Mouse (Mus musculus) intestine, embryonic 15.5 days (tissue): ENCODE results near the gene Cmtm7. TPM values are rescaled to one million over a fixed set of nuclear protein-coding genes. Genes with fewer than 3 reads are reported as not detected.

Experiments
- ATAC-seq: fragments of 200-750 bp; cut with Nextera tagmentation; 2 replicates; pipeline ENCODE4 v1.8.0; 2017; ENCODE audit warnings: moderate TSS enrichment, moderate library complexity
- H3K27ac ChIP-seq: fragments of 300-500 bp; sonication (generic); 2 replicates; pipeline ENCODE4 v1.5.1; 2015; ENCODE audit warnings: mild to moderate bottlenecking, inconsistent platforms
- H3K27me3 ChIP-seq: fragments of 300-500 bp; sonication (generic); replicated peaks from 2 replicates; pipeline ENCODE4 v1.6.1; 2015; ENCODE audit warnings: inconsistent platforms
- H3K36me3 ChIP-seq: fragments of 300-500 bp; sonication (generic); 2 replicates; pipeline ENCODE4 v1.6.1; 2015; ENCODE audit warnings: inconsistent platforms
- H3K4me1 ChIP-seq: fragments of 300-500 bp; sonication (generic); replicated peaks from 2 replicates; pipeline ENCODE4 v1.6.1; 2015; ENCODE audit warnings: inconsistent platforms
- H3K4me2 ChIP-seq: fragments of 300-500 bp; sonication (generic); replicated peaks from 2 replicates; pipeline ENCODE4 v1.6.1; 2015; ENCODE audit warnings: mild to moderate bottlenecking, inconsistent platforms
- H3K4me3 ChIP-seq: fragments of 300-500 bp; sonication (generic); replicated peaks from 2 replicates; pipeline ENCODE4 v1.5.1; 2015; ENCODE audit warnings: inconsistent platforms
- H3K9ac ChIP-seq: fragments of 300-500 bp; sonication (generic); 2 replicates; pipeline ENCODE4 v1.6.1; 2015; ENCODE audit warnings: inconsistent platforms
- H3K9me3 ChIP-seq: fragments of 300-500 bp; sonication (generic); 2 replicates; pipeline ENCODE4 v1.6.1; 2016; ENCODE audit warnings: inconsistent platforms
- WGBS: fragments of 180-500 bp; shearing (Covaris S2); methylation state at CpG from one replicate; pipeline ENCODE4 v1.1.7; 2015; 5-methylcytosine and 5-hydroxymethylcytosine counted together
- polyA plus RNA-seq: library from polyadenylated mRNA; unstranded; fragments of >200 nt; fragmentation: Nextera tagmentation; extraction: Ambion mirVana; gene quantifications from 2 replicates; pipeline ENCODE4 v1.2.1, GENCODE M21; 2015

The Cmtm7 gene
- polyA plus RNA-seq, 1 experiment from 2014 or later = 89.8 TPM

- Histone ChIP-seq H3K27me3 (no peaks in the 10 kb centered on the region), H3K36me3 (peaks cover 5% of the 10 kb centered on the region), H3K9ac (no peak overlapping the region), H3K4me1 (peaks cover 18% of the 10 kb centered on the region), H3K27ac (no peak overlapping the region), H3K4me2 (no peak overlapping the region), H3K9me3 (no peaks in the 10 kb centered on the region), H3K4me3 (no peak overlapping the region)
- WGBS = 81% methylated on average over 3 of the region's 3 CpGs
- ATAC-seq = no peak
These were observed 5.3 kb downstream of the Cmtm7 start for GRCm38 (mm10) chr9:114776361-114776760.

GRCm38 (mm10) chr9:114775272-114775671, 6.4 kb downstream of the Cmtm7 start:
- no peak overlapping the region for H3K4me3 ChIP-seq
- WGBS = 79% methylated on average over 4 of the region's 4 CpGs
- no peak overlapping the region for H3K9ac ChIP-seq
- peaks cover 5% of the 10 kb centered on the region for H3K36me3 ChIP-seq
- no peak overlapping the region for H3K27ac ChIP-seq
- no peak for ATAC-seq
- H3K27me3 ChIP-seq = no peaks in the 10 kb centered on the region
- no peaks in the 10 kb centered on the region for H3K9me3 ChIP-seq
- H3K4me1 ChIP-seq = peaks cover 14% of the 10 kb centered on the region; the same call in 1 of the 2 replicates
- H3K4me2 ChIP-seq = no peak overlapping the region

GRCm38 (mm10) chr9:114774629-114775028, 7.0 kb downstream of the Cmtm7 start:
- no peaks in the 10 kb centered on the region for H3K9me3 ChIP-seq
- H3K4me2 ChIP-seq = no peak overlapping the region
- H3K36me3 ChIP-seq = peaks cover 5% of the 10 kb centered on the region
- no peak overlapping the region for H3K4me3 ChIP-seq
- H3K27ac ChIP-seq = no peak overlapping the region
- H3K27me3 ChIP-seq = no peaks in the 10 kb centered on the region
- 68% methylated on average over 6 of the region's 6 CpGs for WGBS
- ATAC-seq = no peak
- H3K4me1 ChIP-seq = peaks cover 12% of the 10 kb centered on the region; the same call in 1 of the 2 replicates
- no peak overlapping the region for H3K9ac ChIP-seq

- Histone ChIP-seq H3K9ac (no peak overlapping the region), H3K4me3 (no peak overlapping the region), H3K4me2 (no peak overlapping the region), H3K36me3 (peaks cover 5% of the 10 kb centered on the region), H3K27ac (no peak overlapping the region), H3K9me3 (no peaks in the 10 kb centered on the region), H3K27me3 (no peaks in the 10 kb centered on the region), H3K4me1 (peaks cover 11% of the 10 kb centered on the region; the same call in 1 of the 2 replicates)
- WGBS = 84% methylated on average over 7 of the region's 7 CpGs
- no peak for ATAC-seq
These were observed 10.1 kb downstream of the Cmtm7 start for GRCm38 (mm10) chr9:114771565-114771964.

GRCm38 (mm10) chr9:114770224-114770623, 11.4 kb downstream of the Cmtm7 start:
- Histone ChIP-seq H3K4me3 (no peak overlapping the region), H3K27ac (no peak overlapping the region), H3K4me2 (no peak overlapping the region), H3K36me3 (peaks cover 5% of the 10 kb centered on the region), H3K4me1 (peaks cover 6% of the 10 kb centered on the region; the same call in 1 of the 2 replicates), H3K27me3 (no peaks in the 10 kb centered on the region), H3K9me3 (no peaks in the 10 kb centered on the region), H3K9ac (no peak overlapping the region)
- 92% methylated on average over 4 of the region's 4 CpGs for WGBS
- no peak for ATAC-seq

- Histone ChIP-seq H3K27ac (no peak overlapping the region), H3K9me3 (no peaks in the 10 kb centered on the region), H3K4me2 (no peak overlapping the region), H3K4me3 (no peak overlapping the region), H3K9ac (no peak overlapping the region), H3K36me3 (peaks cover 5% of the 10 kb centered on the region), H3K27me3 (no peaks in the 10 kb centered on the region), H3K4me1 (no peaks in the 10 kb centered on the region)
- 62% methylated on average over 10 of the region's 10 CpGs for WGBS
- ATAC-seq = no peak
These were observed 13.6 kb downstream of the Cmtm7 start for GRCm38 (mm10) chr9:114768066-114768465.

GRCm38 (mm10) chr9:114767507-114767906, 14.1 kb downstream of the Cmtm7 start:
- Histone ChIP-seq H3K4me3 (no peak overlapping the region), H3K27ac (no peak overlapping the region), H3K9me3 (no peaks in the 10 kb centered on the region), H3K9ac (no peak overlapping the region), H3K4me2 (no peak overlapping the region), H3K27me3 (no peaks in the 10 kb centered on the region), H3K36me3 (peaks cover 5% of the 10 kb centered on the region), H3K4me1 (no peaks in the 10 kb centered on the region)
- WGBS = 63% methylated on average over 2 of the region's 2 CpGs
- ATAC-seq = no peak

GRCm38 (mm10) chr9:114767030-114767429, 14.6 kb downstream of the Cmtm7 start:
- WGBS = 75% methylated on average over 13 of the region's 13 CpGs
- Histone ChIP-seq H3K4me3 (no peak overlapping the region), H3K4me1 (no peaks in the 10 kb centered on the region), H3K9ac (no peak overlapping the region), H3K36me3 (peaks cover 1% of the 10 kb centered on the region), H3K4me2 (no peak overlapping the region), H3K27me3 (no peaks in the 10 kb centered on the region), H3K9me3 (no peaks in the 10 kb centered on the region), H3K27ac (no peak overlapping the region)
- ATAC-seq = no peak

- no peaks in the 10 kb centered on the region for H3K4me1 ChIP-seq
- WGBS = 61% methylated on average over 13 of the region's 13 CpGs
- peaks cover 2% of the 10 kb centered on the region for H3K36me3 ChIP-seq
- H3K4me2 ChIP-seq = no peak overlapping the region
- H3K9me3 ChIP-seq = no peaks in the 10 kb centered on the region
- no peak overlapping the region for H3K9ac ChIP-seq
- H3K4me3 ChIP-seq = no peak overlapping the region
- ATAC-seq = no peak
- H3K27ac ChIP-seq = no peak overlapping the region
- no peaks in the 10 kb centered on the region for H3K27me3 ChIP-seq
These were observed 18.3 kb downstream of the Cmtm7 start for GRCm38 (mm10) chr9:114763341-114763740.

GRCm38 (mm10) chr9:114761848-114762247, 19.8 kb downstream of the Cmtm7 start:
- WGBS = 68% methylated on average over 11 of the region's 11 CpGs
- Histone ChIP-seq H3K9ac (no peak overlapping the region), H3K4me3 (no peak overlapping the region), H3K36me3 (peaks cover 2% of the 10 kb centered on the region), H3K4me1 (no peaks in the 10 kb centered on the region), H3K9me3 (no peaks in the 10 kb centered on the region), H3K27ac (no peak overlapping the region), H3K4me2 (no peak overlapping the region), H3K27me3 (no peaks in the 10 kb centered on the region)
- no peak for ATAC-seq

GRCm38 (mm10) chr9:114760353-114760752, 21.3 kb downstream of the Cmtm7 start:
- Histone ChIP-seq H3K4me1 (no peaks in the 10 kb centered on the region), H3K4me2 (no peak overlapping the region), H3K4me3 (no peak overlapping the region), H3K36me3 (peaks cover 2% of the 10 kb centered on the region), H3K27ac (no peak overlapping the region), H3K9me3 (no peaks in the 10 kb centered on the region), H3K9ac (no peak overlapping the region), H3K27me3 (no peaks in the 10 kb centered on the region)
- 80% methylated on average over 5 of the region's 5 CpGs for WGBS
- no peak for ATAC-seq

- H3K9me3 ChIP-seq = no peaks in the 10 kb centered on the region
- no peak overlapping the region for H3K27ac ChIP-seq
- no peaks in the 10 kb centered on the region for H3K27me3 ChIP-seq
- no peak overlapping the region for H3K4me3 ChIP-seq
- no peak overlapping the region for H3K9ac ChIP-seq
- ATAC-seq = no peak
- 85% methylated on average over 4 of the region's 4 CpGs for WGBS
- H3K36me3 ChIP-seq = peaks cover 2% of the 10 kb centered on the region
- H3K4me1 ChIP-seq = no peaks in the 10 kb centered on the region
- no peak overlapping the region for H3K4me2 ChIP-seq
These were observed 21.8 kb downstream of the Cmtm7 start for GRCm38 (mm10) chr9:114759886-114760285.

GRCm38 (mm10) chr9:114758801-114759200, 22.9 kb downstream of the Cmtm7 start:
- Histone ChIP-seq H3K27me3 (no peaks in the 10 kb centered on the region), H3K4me1 (no peaks in the 10 kb centered on the region), H3K27ac (no peak overlapping the region), H3K4me3 (no peak overlapping the region), H3K9ac (no peak overlapping the region), H3K36me3 (peaks cover 2% of the 10 kb centered on the region), H3K4me2 (no peak overlapping the region), H3K9me3 (no peaks in the 10 kb centered on the region)
- WGBS = 85% methylated on average over 5 of the region's 5 CpGs
- ATAC-seq = no peak
